Mouse (Mus musculus) liver, adult 2 months (tissue): ENCODE measurements around the gene Gse1.

Source experiments
- CTCF ChIP-seq: fragments of 200-500 bp; IDR thresholded peaks from 2 replicates; pipeline ENCODE4 v1.5.1; 2011; ENCODE audit warnings: low read depth, low read length, control low read depth
- POLR2A ChIP-seq: fragments of 200-500 bp; IDR thresholded peaks from 2 replicates; pipeline ENCODE4 v1.6.1; 2011; ENCODE audit warnings: low read length, control low read depth; ENCODE audit not compliant: insufficient read depth; ENCODE audit errors: extremely low read depth

DNA sequence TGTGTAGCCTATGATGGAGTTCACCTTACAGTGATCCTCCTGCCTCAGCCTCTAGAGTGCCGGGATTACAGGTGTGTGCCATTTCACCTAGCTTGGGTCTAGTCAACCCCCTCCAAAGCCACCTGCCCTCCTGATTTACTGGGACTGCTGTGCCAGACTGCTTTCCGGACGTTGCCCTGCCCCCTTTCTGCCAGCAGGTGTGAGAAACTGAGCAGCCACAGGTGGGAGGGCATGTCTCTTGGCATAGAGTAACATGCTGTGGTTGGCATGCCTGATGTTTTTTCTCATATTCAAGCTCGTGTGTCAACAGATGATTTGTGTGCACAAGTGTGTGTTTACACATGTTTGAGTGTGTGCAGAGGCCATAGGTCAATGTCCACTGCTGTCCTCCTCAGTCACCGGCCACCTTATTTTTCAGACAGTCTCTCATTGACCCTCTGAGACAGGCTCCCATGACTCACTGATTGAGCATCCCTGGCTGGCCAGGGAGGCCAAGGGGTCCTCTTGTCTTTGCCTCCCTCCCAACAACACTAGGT is 15.7 kb downstream of the Gse1 start:
- TF ChIP-seq CTCF: peak; percentile 26; the same call in 1 of the 2 replicates
- no peak for TF ChIP-seq POLR2A
